Mouse (Mus musculus) kidney, postnatal 36 days (tissue): Measurements from ENCODE around the gene Pkig.
"Not testable (repeated sequence)": the region's sequence is repeated elsewhere in the genome, so short reads cannot be mapped to it uniquely, and the experiment has no call there.

Experiments used
- DNase-seq, 2 experiments: peaks; one replicate each; pipeline ENCODE4 v3.0.0; 2021 to 2022; ENCODE audit warnings: mixed read lengths in 2 of 2

Gene Pkig

GRCm38 (mm10) chr2:163685761-163686200 is 27.6 kb downstream of the Pkig start:
- DNase-seq: peak; percentile 39 to 63

DNA sequence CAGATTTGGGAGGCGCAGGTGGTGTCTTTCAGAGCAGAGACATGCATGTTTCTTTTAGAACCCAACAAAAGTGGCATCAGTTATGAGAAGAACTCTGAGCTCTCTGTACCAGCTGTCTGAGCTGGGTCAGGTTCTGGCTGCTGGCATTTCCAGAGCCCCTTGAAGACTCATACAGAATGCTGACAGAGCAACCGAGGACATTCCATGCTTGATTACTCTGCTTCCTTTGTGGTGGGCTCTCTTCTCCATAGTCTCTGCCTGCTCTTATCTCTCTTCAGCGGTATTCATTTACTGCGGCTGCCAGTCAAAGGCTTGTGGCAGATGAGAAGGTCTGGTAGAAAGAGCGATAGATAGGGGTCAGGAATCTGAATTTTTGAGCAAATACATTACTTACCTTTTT is 28.0 kb downstream of the Pkig start:
- DNase-seq: no peak

GRCm38 (mm10) chr2:163686886-163687285 is 28.7 kb downstream of the Pkig start:
- DNase-seq: no peak

DNA sequence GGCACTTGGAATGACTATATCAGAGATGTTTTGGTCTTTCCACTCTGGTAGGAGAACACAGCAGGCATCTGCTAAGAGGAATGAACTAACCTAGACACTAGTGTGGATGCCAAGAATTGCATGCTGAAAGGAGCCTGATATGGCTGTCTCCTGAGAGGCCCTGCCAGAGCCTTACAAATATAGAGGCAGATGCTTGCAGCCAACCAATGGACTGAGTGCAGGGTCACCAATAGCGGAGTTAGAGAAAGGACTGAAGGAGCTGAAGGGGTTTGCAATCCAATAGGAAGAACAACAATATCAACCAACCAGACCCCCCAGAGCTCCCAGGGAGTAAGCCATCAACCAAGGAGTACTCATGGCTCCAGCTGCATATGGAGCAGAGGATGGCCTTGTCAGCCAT is 30.2 kb downstream of the Pkig start:
- DNase-seq: not testable (repeated sequence)

GRCm38 (mm10) chr2:163689771-163690170 is 31.6 kb downstream of the Pkig start:
- no peak for DNase-seq

GRCm38 (mm10) chr2:163690409-163691304 is 32.5 kb downstream of the Pkig start:
- DNase-seq: no peak

DNA sequence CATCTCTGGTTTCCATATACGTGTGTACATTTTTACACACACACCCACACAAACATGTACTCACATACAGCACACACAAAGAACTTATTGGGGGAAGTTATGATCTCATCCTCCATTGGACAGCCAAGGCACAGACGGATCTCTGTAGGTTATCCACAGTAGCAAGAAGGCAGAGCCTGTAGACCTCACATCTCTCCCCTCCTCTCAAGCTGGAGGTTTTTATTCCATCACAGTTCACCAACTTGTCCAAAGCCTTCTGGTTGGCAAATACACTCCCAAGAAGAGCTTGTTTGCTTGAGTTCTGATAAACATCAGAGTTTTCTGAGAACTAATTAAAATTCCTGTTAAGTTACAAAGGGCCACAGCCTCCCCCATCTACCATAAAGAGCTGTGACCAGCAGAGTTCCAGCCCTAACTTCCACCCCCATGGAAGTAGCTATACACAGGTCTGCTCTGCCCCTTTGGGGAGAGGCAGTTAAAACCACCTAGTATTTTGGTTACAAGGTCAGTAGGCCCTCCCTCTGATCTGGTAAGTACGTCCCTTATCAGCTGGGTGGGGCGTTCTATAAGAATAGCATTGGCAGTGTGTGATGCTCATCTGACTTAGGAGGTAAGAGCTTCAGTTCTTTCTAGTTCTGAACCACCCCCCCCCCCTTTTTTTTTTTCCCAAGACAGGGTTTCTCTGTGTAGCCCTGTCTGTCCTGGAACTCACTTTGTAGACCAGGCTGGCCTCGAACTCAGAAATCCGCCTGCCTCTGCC is 33.8 kb downstream of the Pkig start:
- peak in 1 of 2 experiments; percentile 51 for DNase-seq

GRCm38 (mm10) chr2:163692873-163693612 is 34.9 kb downstream of the Pkig start:
- DNase-seq: peak in 1 of 2 experiments; percentile 42

GRCm38 (mm10) chr2:163693716-163694314 is 35.6 kb downstream of the Pkig start:
- DNase-seq: peak; percentile 53 to 76

DNA sequence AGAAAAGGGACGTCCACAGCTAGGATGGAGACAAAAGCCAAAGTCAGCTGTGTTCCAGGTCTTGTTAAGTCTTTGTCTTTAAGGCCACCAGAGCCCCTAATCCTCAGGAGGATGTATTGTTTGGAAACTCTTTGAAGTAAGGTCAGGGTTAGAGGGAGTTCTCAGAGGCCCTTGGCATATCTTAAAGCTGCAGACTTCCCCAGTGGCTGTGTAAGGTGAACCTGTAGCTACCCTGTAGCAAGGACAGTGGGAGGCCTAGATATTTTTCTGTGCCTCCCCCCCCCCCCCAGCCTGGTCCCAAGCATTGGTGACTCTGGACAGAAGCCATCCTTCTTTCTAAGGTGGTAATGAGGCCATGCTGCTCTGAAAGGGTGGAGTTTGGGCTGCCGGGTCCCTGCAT is 38.6 kb downstream of the Pkig start:
- no peak for DNase-seq

DNA sequence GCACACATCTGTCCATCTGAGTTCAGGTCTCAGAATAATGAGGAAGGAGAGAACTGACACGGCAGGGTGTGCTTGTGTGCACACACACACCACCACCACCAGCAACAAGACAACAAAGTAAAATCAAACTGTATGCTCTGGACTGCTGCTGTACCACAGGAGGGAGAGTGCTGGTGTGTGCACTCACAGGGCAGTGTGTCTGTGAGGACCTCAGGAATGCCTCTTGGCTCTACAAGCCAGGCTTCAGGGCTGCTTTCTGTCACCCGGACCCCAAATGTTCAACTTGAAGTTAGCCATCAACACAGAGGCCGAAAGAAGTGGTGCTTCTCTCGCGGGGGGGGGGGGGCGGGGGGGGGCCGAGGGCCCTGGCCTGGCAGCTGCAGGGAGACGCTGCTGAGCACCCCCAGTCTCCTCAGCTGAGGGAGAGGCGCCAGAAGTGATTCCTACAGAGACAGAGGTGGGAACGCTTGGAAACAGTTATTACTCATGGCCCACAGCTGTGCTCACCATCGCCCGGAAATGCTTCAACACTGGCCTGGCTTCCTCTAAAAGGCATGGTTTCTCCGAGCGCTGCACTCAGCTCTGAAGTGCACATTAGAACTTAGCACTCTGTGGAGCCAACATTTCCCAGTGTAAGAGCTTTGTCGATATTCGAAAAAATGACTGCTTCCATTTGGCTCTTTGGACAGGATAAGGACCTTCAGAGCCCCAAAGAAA is 39.7 kb downstream of the Pkig start:
- peak; percentile 39 to 46 for DNase-seq

- DNase-seq: no peak
Observed at GRCm38 (mm10) chr2:163699078-163699780, 41.0 kb downstream of the Pkig start.

DNA sequence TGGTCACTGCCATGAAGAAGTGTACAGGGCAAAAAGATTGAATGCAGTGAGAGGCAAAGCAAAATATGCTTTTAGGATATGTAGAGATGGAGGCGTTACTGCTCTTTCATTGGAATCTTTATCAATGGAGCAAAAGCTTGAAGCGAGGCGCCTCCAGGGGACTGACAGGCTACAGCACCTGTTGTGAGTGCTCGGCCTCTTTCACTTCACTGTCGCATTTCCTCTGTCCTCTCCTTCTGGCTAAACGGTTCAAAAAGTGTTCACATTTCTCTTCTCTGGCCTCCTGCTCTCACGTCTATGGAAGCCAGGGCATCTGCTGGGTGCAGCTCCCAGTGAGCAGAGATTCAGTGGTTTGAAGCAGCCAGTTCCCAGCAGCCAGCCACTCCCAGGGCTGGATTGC is 44.2 kb downstream of the Pkig start:
- DNase-seq: no peak

- no peak for DNase-seq
Observed at GRCm38 (mm10) chr2:163702921-163703320, 44.7 kb downstream of the Pkig start.

DNA sequence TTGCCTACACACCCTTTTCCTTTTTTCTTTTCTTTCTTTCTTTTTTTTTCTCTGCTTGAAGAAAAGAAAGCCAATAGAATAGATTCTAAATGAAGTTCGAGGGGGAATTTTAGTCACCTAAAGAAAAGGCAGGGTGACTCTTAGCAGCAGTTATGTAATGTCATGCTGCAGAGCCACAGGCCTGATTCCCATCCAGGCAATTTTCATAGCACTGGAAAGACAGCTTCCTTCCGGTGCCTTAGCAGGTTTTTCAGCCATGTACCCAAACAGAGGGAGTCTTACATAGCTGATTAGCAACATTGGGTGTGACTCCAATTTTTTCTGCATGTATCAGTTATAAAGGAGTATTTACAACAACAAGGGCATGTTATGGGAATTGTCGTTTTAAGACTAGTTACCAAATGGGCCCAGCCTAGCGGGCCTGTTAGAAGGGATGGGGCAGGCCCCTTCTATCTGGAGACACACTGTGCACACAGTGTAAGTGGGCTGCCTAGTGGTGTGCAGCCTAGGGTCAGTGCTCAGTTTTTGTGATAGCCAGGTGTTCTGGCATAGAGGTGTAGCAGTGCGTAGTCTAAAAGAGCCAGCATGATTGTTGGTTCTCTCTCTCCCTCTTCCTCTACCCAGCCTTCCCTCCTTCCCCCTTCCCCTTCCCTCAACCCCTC is 45.5 kb downstream of the Pkig start:
- DNase-seq: no peak

- no peak for DNase-seq
Observed at GRCm38 (mm10) chr2:163708321-163708720, 50.1 kb downstream of the Pkig start.

DNA sequence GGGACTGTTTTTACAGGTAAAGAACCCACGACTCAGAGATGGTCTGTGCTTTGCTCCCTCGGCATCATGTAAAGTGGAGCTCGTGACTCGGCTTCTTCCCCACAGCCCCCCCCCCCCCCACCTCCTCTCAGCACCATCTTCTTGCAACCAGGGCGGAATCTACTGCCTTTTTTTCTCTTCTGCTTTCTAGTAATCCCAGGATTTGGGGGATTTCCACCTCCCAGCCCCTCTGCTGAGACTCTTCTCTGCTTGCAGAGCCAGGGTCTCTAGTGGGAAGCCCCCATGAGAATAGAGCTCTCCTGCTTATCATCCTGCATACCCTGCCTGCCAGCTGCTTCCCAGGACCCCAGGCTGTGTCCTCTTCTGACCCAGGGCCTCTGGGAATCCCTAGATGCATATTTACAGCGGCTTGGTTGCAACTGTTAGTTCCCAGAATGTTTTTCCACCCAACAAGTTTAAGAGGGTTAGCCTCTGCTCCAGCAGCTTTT is 50.6 kb downstream of the Pkig start:
- DNase-seq: no peak

GRCm38 (mm10) chr2:163710000-163710399 is 51.8 kb downstream of the Pkig start:
- DNase-seq: no peak

- peak; percentile 41 to 50 for DNase-seq
Observed at GRCm38 (mm10) chr2:163710606-163711159, 52.5 kb downstream of the Pkig start.

DNA sequence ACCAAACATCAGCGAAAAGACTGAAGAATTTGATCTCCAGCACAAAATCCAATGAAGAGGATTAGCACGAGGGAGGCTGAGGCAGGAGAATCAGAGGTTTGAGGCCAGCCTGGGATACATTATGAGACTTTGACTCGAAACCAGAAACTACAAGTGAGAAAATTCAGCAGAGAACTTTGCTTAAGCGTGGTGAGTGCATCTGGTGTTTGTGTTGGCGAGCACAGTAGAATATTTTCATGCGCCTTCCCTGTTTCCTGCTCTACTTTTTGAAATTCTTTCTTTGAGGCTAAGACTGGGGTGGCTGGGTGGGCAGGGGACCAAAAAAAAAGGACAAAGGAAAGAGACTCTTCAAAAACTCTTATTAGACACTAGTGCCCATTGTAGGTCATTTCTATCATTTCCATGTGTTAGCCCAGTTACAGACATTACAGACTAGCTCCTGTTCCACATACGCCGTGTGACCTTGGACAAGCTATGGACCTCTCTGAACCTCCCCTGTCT is 53.2 kb downstream of the Pkig start:
- peak in 1 of 2 experiments; percentile 31 for DNase-seq
